Mouse (Mus musculus) retina, embryonic 14.5 days (tissue): ENCODE measurements around the gene Tdp2.

Experiments
- DNase-seq: peaks from one replicate; pipeline ENCODE4 v3.0.0-alpha.2; 2015; ENCODE audit warnings: low spot score

Gene Tdp2

GRCm38 (mm10) chr13:24880704-24881103, 49.2 kb downstream of the Tdp2 start:
- DNase-seq, result no peak

GRCm38 (mm10) chr13:24882411-24882810, 50.9 kb downstream of the Tdp2 start:
- no peak for DNase-seq

- no peak for DNase-seq
These were observed 58.1 kb downstream of the Tdp2 start for GRCm38 (mm10) chr13:24889554-24889953.
